8 mouse cellular contexts compared by ENCODE assay signal in the genomic region with DNA sequence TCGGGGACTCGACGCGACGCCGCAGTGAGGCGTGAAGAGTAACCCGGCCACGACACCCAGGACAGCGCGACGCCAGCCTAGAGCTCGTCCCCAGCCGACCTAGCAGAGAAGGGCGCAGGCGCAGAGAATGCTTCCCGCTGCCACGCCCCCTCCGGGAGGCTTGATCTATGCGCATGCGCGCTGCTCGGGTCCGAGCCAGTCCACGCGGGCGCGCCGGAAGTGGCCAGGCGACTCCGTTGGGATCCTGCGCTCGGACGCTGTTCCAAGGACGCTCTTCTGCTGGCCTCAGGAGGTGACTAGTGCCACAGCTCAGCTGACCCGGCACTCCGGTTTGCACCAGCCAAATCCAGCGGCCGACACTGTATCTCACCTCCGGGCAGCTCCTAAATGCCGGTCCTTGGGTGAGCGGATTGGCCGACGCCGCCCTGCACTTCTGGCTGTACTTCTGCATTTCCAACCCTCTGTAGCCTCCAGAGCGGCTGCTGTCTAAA. TPM values are rescaled to one million over a fixed set of nuclear protein-coding genes. Genes with fewer than 3 reads are reported as not detected.
DNase-seq lines count a peak whose midpoint lies in the region; ATAC-seq and TF ChIP-seq lines count a peak whose summit lies in the region.

A gene (minus strand): TSS at position 148 of the 491 bp plus-strand sequence.

- H3K4me2 ChIP-seq in hindbrain, postnatal 0 days (ENCODE audit: low read depth, low read length), result peak within 1 kb of the TSS; percentile 75

- peak; percentile 96 for DNase-seq in ZHBTc4 (ENCODE audit: low read depth, low spot score)
- DNase-seq in gastrocnemius, adult 2 months, result peak; percentile 99
- peak; percentile 98 for DNase-seq in hindbrain, postnatal 0 days (ENCODE audit: low spot score)
- peak; percentile 97 to 99 for DNase-seq in left cerebral cortex, adult 2 months (ENCODE audit: extremely low spot score in 1 of 2, low spot score in 2 of 2)
- peak; percentile 97 to 98 for DNase-seq in right cerebral cortex, adult 2 months (ENCODE audit: low spot score in 2 of 2)
- DNase-seq in urinary bladder, postnatal 14 days (ENCODE audit: low spot score), result peak; percentile 97

- no peaks in the 10 kb centered on the region for H3K36me3 ChIP-seq in hindbrain, postnatal 0 days (ENCODE audit: insufficient read depth, low read length)

- TF ChIP-seq CTCF in gastrocnemius, adult 2 months (IDR thresholded peaks at IDR 0.05), result no peak
- TF ChIP-seq CTCF in hindbrain, postnatal 0 days (IDR thresholded peaks at IDR 0.05; ENCODE audit: low read depth), result no peak
- no peak for TF ChIP-seq CTCF in left cerebral cortex, adult 2 months (IDR thresholded peaks at IDR 0.05)

- intact Hi-C loops in gastrocnemius, adult 2 months (cut with DNase I), result loop anchor here (5.0 kb wide), 1 partner anchor 178 kb away; a partner anchor contains a TSS
- intact Hi-C loops in left cerebral cortex, adult 2 months (cut with DNase I), result loop anchor here (2.0 to 5.0 kb wide), 2 partner anchors 82 to 176 kb away; a partner anchor contains a TSS

- ATAC-seq in common myeloid progenitor, adult 5-6 weeks (replicated peaks; ENCODE audit: low read depth, poor library complexity, severe bottlenecking), result peak; percentile 90
- peak; percentile 98 for ATAC-seq in hindbrain, postnatal 0 days
- peak; percentile 78 for ATAC-seq in megakaryocyte, adult 5-6 weeks (ENCODE audit: poor library complexity, severe bottlenecking)

- 2% methylated on average over 46 of the region's 46 CpGs for WGBS in hindbrain, postnatal 0 days

- peak within 1 kb of the TSS; percentile 82 for H3K4me3 ChIP-seq in gastrocnemius, adult 2 months
- peak within 1 kb of the TSS; percentile 84 for H3K4me3 ChIP-seq in hindbrain, postnatal 0 days (ENCODE audit: low read length)
- H3K4me3 ChIP-seq in left cerebral cortex, adult 2 months, result peak within 1 kb of the TSS; percentile 79

- peak within 1 kb of the TSS; percentile 91 for H3K27ac ChIP-seq in gastrocnemius, adult 2 months
- H3K27ac ChIP-seq in hindbrain, postnatal 0 days, result peak within 1 kb of the TSS; percentile 96
- H3K27ac ChIP-seq in left cerebral cortex, adult 2 months, result peak within 1 kb of the TSS; percentile 93

- no peaks in the 10 kb centered on the region for H3K9me3 ChIP-seq in hindbrain, postnatal 0 days (ENCODE audit: low read length)

- H3K4me1 ChIP-seq in hindbrain, postnatal 0 days (ENCODE audit: insufficient read depth, low read length), result 0 out of 2 replicates have a peak, but pooled peaks cover 4% of the 10 kb centered on the region

- H3K27me3 ChIP-seq in hindbrain, postnatal 0 days (ENCODE audit: insufficient read depth, low read length), result no peaks in the 10 kb centered on the region

- H3K9ac ChIP-seq in hindbrain, postnatal 0 days (replicated peaks; ENCODE audit: low read length), result peak within 1 kb of the TSS; percentile 94

RNA-seq across cellular contexts. Expression of the gene that starts here (rescaled TPM):
- 6.7 and 6.9 TPM in 2 replicates for total RNA-seq in common myeloid progenitor, adult 5-6 weeks (2017)
- 1 to 10 TPM; 6.5 to 8.4 TPM for total RNA-seq in gastrocnemius, adult 2 months (2021)
- total RNA-seq in hindbrain, postnatal 0 days (2014; rRNA removed), result 10.6 and 13.5 TPM in 2 replicates
- polyA plus RNA-seq in hindbrain, postnatal 0 days (2015; fragmentation: Nextera tagmentation; extraction: Ambion mirVana), result 5.7 and 6.4 TPM in 2 replicates
- total RNA-seq in left cerebral cortex, adult 2 months (2021), result 10 to 100 TPM; 16.7 to 18.4 TPM
- 11.5 and 13.0 TPM in 2 replicates for total RNA-seq in megakaryocyte, adult 5-6 weeks (2015)
- 10.9 and 14.7 TPM in 2 replicates for total RNA-seq in megakaryocyte, adult 5-6 weeks (2017)

Comparison
In these comparisons a context has a peak if more than half of its experiments do, and no peak if none do; other contexts are left out.
1. Peak in every context shown above with its lines: DNase-seq, ATAC-seq, H3K4me3 ChIP-seq and H3K27ac ChIP-seq.